Mouse (Mus musculus): ENCODE measurements around the gene Begain. TPM values are rescaled to one million over a fixed set of nuclear protein-coding genes. Genes with fewer than 3 reads are reported as not detected.

Begain gene
- polyA plus RNA-seq, 1 experiment from 2014 or later, result 14.9 TPM

GRCm38 (mm10) chr12:109090041-109090440, 22.0 kb upstream of the Begain start:
- no peaks in the 10 kb centered on the region for H3K9me3 ChIP-seq (ENCODE audit: control insufficient read depth, low read length)
- H3K4me1 ChIP-seq (ENCODE audit: control insufficient read depth, insufficient read depth, low read length), result no peaks in the 10 kb centered on the region
- H3K27me3 ChIP-seq (ENCODE audit: control insufficient read depth, insufficient read depth, low read length), result no peaks in the 10 kb centered on the region
- no peak overlapping the region for H3K27ac ChIP-seq (ENCODE audit: low read depth, low read length)
- H3K4me3 ChIP-seq (ENCODE audit: low read depth, low read length), result no peak overlapping the region
- ATAC-seq (ENCODE audit: insufficient read depth, low FRiP score, low TSS enrichment) (no peak), DNase-seq (ENCODE audit: low spot score) (no peak)
- H3K9ac ChIP-seq (ENCODE audit: low read length), result no peak overlapping the region
- H3K36me3 ChIP-seq (ENCODE audit: control insufficient read depth, insufficient read depth, low read length), result no peaks in the 10 kb centered on the region
- 84% methylated on average over 14 of the region's 14 CpGs for WGBS
- no peak overlapping the region for H3K4me2 ChIP-seq (ENCODE audit: low read depth)

- no peak overlapping the region for H3K9ac ChIP-seq (ENCODE audit: low read length)
- 90% methylated on average over 2 of the region's 2 CpGs for WGBS
- no peak overlapping the region for H3K4me2 ChIP-seq (ENCODE audit: low read depth)
These were observed 18.1 kb upstream of the Begain start for GRCm38 (mm10) chr12:109086111-109086510.

GRCm38 (mm10) chr12:109085674-109086073, 17.7 kb upstream of the Begain start:
- ATAC-seq (ENCODE audit: insufficient read depth, low FRiP score, low TSS enrichment) (no peak), DNase-seq (ENCODE audit: low spot score) (no peak)
- Histone ChIP-seq H3K9ac (ENCODE audit: low read length) (no peak overlapping the region), H3K36me3 (ENCODE audit: control insufficient read depth, insufficient read depth, low read length) (no peaks in the 10 kb centered on the region), H3K4me1 (ENCODE audit: control insufficient read depth, insufficient read depth, low read length) (no peaks in the 10 kb centered on the region), H3K27me3 (ENCODE audit: control insufficient read depth, insufficient read depth, low read length) (no peaks in the 10 kb centered on the region), H3K4me2 (ENCODE audit: low read depth) (no peak overlapping the region), H3K4me3 (ENCODE audit: low read depth, low read length) (no peak overlapping the region), H3K9me3 (ENCODE audit: control insufficient read depth, low read length) (no peaks in the 10 kb centered on the region), H3K27ac (ENCODE audit: low read depth, low read length) (no peak overlapping the region)
- WGBS, result 78% methylated on average over 8 of the region's 8 CpGs

More at GRCm38 (mm10) chr12:109086111-109086510, 18.1 kb upstream of the Begain start:
- Histone ChIP-seq H3K27me3 (ENCODE audit: control insufficient read depth, insufficient read depth, low read length) (no peaks in the 10 kb centered on the region), H3K36me3 (ENCODE audit: control insufficient read depth, insufficient read depth, low read length) (no peaks in the 10 kb centered on the region), H3K9me3 (ENCODE audit: control insufficient read depth, low read length) (no peaks in the 10 kb centered on the region), H3K4me1 (ENCODE audit: control insufficient read depth, insufficient read depth, low read length) (no peaks in the 10 kb centered on the region), H3K4me3 (ENCODE audit: low read depth, low read length) (no peak overlapping the region), H3K27ac (ENCODE audit: low read depth, low read length) (no peak overlapping the region)
- no peak for ATAC-seq (ENCODE audit: insufficient read depth, low FRiP score, low TSS enrichment)
- no peak for DNase-seq (ENCODE audit: low spot score)

- no peak for ATAC-seq (ENCODE audit: insufficient read depth, low FRiP score, low TSS enrichment)
- Histone ChIP-seq H3K9ac (ENCODE audit: low read length) (no peak overlapping the region), H3K4me3 (ENCODE audit: low read depth, low read length) (no peak overlapping the region), H3K36me3 (ENCODE audit: control insufficient read depth, insufficient read depth, low read length) (no peaks in the 10 kb centered on the region), H3K27me3 (ENCODE audit: control insufficient read depth, insufficient read depth, low read length) (no peaks in the 10 kb centered on the region), H3K4me2 (ENCODE audit: low read depth) (no peak overlapping the region), H3K9me3 (ENCODE audit: control insufficient read depth, low read length) (no peaks in the 10 kb centered on the region), H3K27ac (ENCODE audit: low read depth, low read length) (no peak overlapping the region), H3K4me1 (ENCODE audit: control insufficient read depth, insufficient read depth, low read length) (no peaks in the 10 kb centered on the region)
- 79% methylated on average over 5 of the region's 5 CpGs for WGBS
- no peak for DNase-seq (ENCODE audit: low spot score)
These were observed 17.0 kb upstream of the Begain start for GRCm38 (mm10) chr12:109085046-109085445.

GRCm38 (mm10) chr12:109083476-109083875, 15.5 kb upstream of the Begain start:
- Histone ChIP-seq H3K9ac (ENCODE audit: low read length) (no peak overlapping the region), H3K9me3 (ENCODE audit: control insufficient read depth, low read length) (no peaks in the 10 kb centered on the region), H3K4me2 (ENCODE audit: low read depth) (no peak overlapping the region), H3K4me1 (ENCODE audit: control insufficient read depth, insufficient read depth, low read length) (no peaks in the 10 kb centered on the region), H3K27ac (ENCODE audit: low read depth, low read length) (no peak overlapping the region), H3K36me3 (ENCODE audit: control insufficient read depth, insufficient read depth, low read length) (no peaks in the 10 kb centered on the region), H3K27me3 (ENCODE audit: control insufficient read depth, insufficient read depth, low read length) (no peaks in the 10 kb centered on the region), H3K4me3 (ENCODE audit: low read depth, low read length) (no peak overlapping the region)
- DNase-seq (ENCODE audit: low spot score), result no peak
- ATAC-seq (ENCODE audit: insufficient read depth, low FRiP score, low TSS enrichment), result no peak
- 84% methylated on average over 3 of the region's 3 CpGs for WGBS

- no peaks in the 10 kb centered on the region for H3K27me3 ChIP-seq (ENCODE audit: control insufficient read depth, insufficient read depth, low read length)
- H3K9ac ChIP-seq (ENCODE audit: low read length), result no peak overlapping the region
- WGBS, result 88% methylated on average over 6 of the region's 6 CpGs
- H3K36me3 ChIP-seq (ENCODE audit: control insufficient read depth, insufficient read depth, low read length), result no peaks in the 10 kb centered on the region
- no peaks in the 10 kb centered on the region for H3K4me1 ChIP-seq (ENCODE audit: control insufficient read depth, insufficient read depth, low read length)
- no peak for ATAC-seq (ENCODE audit: insufficient read depth, low FRiP score, low TSS enrichment)
- no peak overlapping the region for H3K4me2 ChIP-seq (ENCODE audit: low read depth)
- no peaks in the 10 kb centered on the region for H3K9me3 ChIP-seq (ENCODE audit: control insufficient read depth, low read length)
- no peak overlapping the region for H3K4me3 ChIP-seq (ENCODE audit: low read depth, low read length)
- no peak for DNase-seq (ENCODE audit: low spot score)
- no peak overlapping the region for H3K27ac ChIP-seq (ENCODE audit: low read depth, low read length)
These were observed 9.0 kb upstream of the Begain start for GRCm38 (mm10) chr12:109077036-109077435.

GRCm38 (mm10) chr12:109074777-109075285, 6.8 kb upstream of the Begain start:
- H3K4me3 ChIP-seq (ENCODE audit: low read depth, low read length), result no peak overlapping the region
- WGBS, result 59% methylated on average over 2 of the region's 2 CpGs

GRCm38 (mm10) chr12:109074106-109074505, 6.1 kb upstream of the Begain start:
- 91% methylated on average over 6 of the region's 6 CpGs for WGBS
- DNase-seq (ENCODE audit: low spot score) (no peak), ATAC-seq (ENCODE audit: insufficient read depth, low FRiP score, low TSS enrichment) (no peak)
- Histone ChIP-seq H3K4me2 (ENCODE audit: low read depth) (no peak overlapping the region), H3K27me3 (ENCODE audit: control insufficient read depth, insufficient read depth, low read length) (no peaks in the 10 kb centered on the region), H3K27ac (ENCODE audit: low read depth, low read length) (no peak overlapping the region), H3K36me3 (ENCODE audit: control insufficient read depth, insufficient read depth, low read length) (no peaks in the 10 kb centered on the region), H3K9ac (ENCODE audit: low read length) (no peak overlapping the region), H3K9me3 (ENCODE audit: control insufficient read depth, low read length) (no peaks in the 10 kb centered on the region), H3K4me1 (ENCODE audit: control insufficient read depth, insufficient read depth, low read length) (no peaks in the 10 kb centered on the region), H3K4me3 (ENCODE audit: low read depth, low read length) (no peak overlapping the region)

More at GRCm38 (mm10) chr12:109074777-109075285, 6.8 kb upstream of the Begain start:
- Histone ChIP-seq H3K27ac (ENCODE audit: low read depth, low read length) (no peak overlapping the region), H3K27me3 (ENCODE audit: control insufficient read depth, insufficient read depth, low read length) (no peaks in the 10 kb centered on the region), H3K4me1 (ENCODE audit: control insufficient read depth, insufficient read depth, low read length) (no peaks in the 10 kb centered on the region), H3K9me3 (ENCODE audit: control insufficient read depth, low read length) (no peaks in the 10 kb centered on the region), H3K4me2 (ENCODE audit: low read depth) (no peak overlapping the region), H3K36me3 (ENCODE audit: control insufficient read depth, insufficient read depth, low read length) (no peaks in the 10 kb centered on the region), H3K9ac (ENCODE audit: low read length) (no peak overlapping the region)
- DNase-seq (ENCODE audit: low spot score), result no peak
- no peak for ATAC-seq (ENCODE audit: insufficient read depth, low FRiP score, low TSS enrichment)

GRCm38 (mm10) chr12:109071248-109071647, 3.2 kb upstream of the Begain start:
- Histone ChIP-seq H3K36me3 (ENCODE audit: control insufficient read depth, insufficient read depth, low read length) (no peaks in the 10 kb centered on the region), H3K27ac (ENCODE audit: low read depth, low read length) (no peak overlapping the region), H3K9me3 (ENCODE audit: control insufficient read depth, low read length) (no peaks in the 10 kb centered on the region), H3K9ac (ENCODE audit: low read length) (no peak overlapping the region), H3K4me1 (ENCODE audit: control insufficient read depth, insufficient read depth, low read length) (0 out of 2 replicates have a peak, but pooled peaks cover 3% of the 10 kb centered on the region), H3K27me3 (ENCODE audit: control insufficient read depth, insufficient read depth, low read length) (no peaks in the 10 kb centered on the region), H3K4me3 (ENCODE audit: low read depth, low read length) (no peak overlapping the region), H3K4me2 (ENCODE audit: low read depth) (no peak overlapping the region)
- 89% methylated on average over 13 of the region's 13 CpGs for WGBS
- no peak for ATAC-seq (ENCODE audit: insufficient read depth, low FRiP score, low TSS enrichment)
- no peak for DNase-seq (ENCODE audit: low spot score)
